ENCODE assay signal across 9 mouse cellular contexts in the genomic region with DNA sequence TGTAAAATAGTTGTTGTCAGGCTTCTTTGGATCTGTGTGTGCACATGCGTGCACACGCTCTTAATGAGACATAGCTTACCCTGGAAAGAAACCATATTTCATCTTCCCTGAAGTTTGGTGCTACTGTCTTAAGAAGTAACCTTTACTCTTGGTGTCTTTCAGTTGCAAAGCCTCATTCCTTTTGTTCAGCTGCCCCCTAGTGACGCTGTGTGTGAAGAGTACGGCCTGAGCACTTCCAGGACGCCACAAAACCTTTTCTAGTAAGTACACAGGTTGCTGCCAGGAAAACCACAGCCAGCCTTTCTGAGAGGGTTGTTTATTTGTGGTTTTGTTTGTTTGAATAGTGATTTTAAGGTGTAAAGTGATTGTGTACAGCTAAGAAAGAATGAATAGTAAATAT. TPM values are rescaled to one million over a fixed set of nuclear protein-coding genes. Genes with fewer than 3 reads are reported as not detected.
DNase-seq lines count a peak whose midpoint lies in the region; ATAC-seq lines count a peak whose summit lies in the region.
"Had no signal": no experiment of that assay in that cellular context is flagged by ENCODE, and none has a peak within 500 bp of the region (broad histone marks: within the 10 kb centered on the region; RNA-seq: fewer than 3 reads in every experiment).

No protein-coding gene starts in this region.

- WGBS in neural tube, embryonic 11.5 days = 59% methylated on average over 5 of the region's 5 CpGs
- 51% methylated on average over 5 of the region's 5 CpGs for WGBS in intestine, embryonic 15.5 days

- no peak overlapping the region for H3K9ac ChIP-seq in neural tube, embryonic 11.5 days (ENCODE audit: low read length)
- H3K9ac ChIP-seq in intestine, embryonic 15.5 days = no peak overlapping the region

- H3K36me3 ChIP-seq in neural tube, embryonic 11.5 days (ENCODE audit: control insufficient read depth, insufficient read depth, low read length) = peaks cover 6% of the 10 kb centered on the region
- peaks cover 17% of the 10 kb centered on the region; the same call in 1 of the 2 replicates for H3K36me3 ChIP-seq in intestine, embryonic 15.5 days

- no peak overlapping the region for H3K4me3 ChIP-seq in neural tube, embryonic 11.5 days (ENCODE audit: low read depth, low read length)
- no peak overlapping the region for H3K4me3 ChIP-seq in intestine, embryonic 15.5 days (replicated peaks)

- H3K27me3 ChIP-seq in neural tube, embryonic 11.5 days (ENCODE audit: control insufficient read depth, insufficient read depth, low read length) = no peaks in the 10 kb centered on the region
- H3K27me3 ChIP-seq in intestine, embryonic 15.5 days (replicated peaks) = no peaks in the 10 kb centered on the region

- ATAC-seq in neural tube, embryonic 11.5 days (ENCODE audit: insufficient read depth, low FRiP score, low TSS enrichment) = no peak
- ATAC-seq in intestine, embryonic 15.5 days = peak; percentile 61; the same call in 1 of the 2 replicates
- ATAC-seq in megakaryocyte-erythroid progenitor cell, adult 5-6 weeks (replicated peaks; ENCODE audit: low FRiP score, low TSS enrichment, poor library complexity, severe bottlenecking) = peak; percentile 81; the same call in 1 of the 2 replicates

- H3K4me1 ChIP-seq in neural tube, embryonic 11.5 days (ENCODE audit: control insufficient read depth, insufficient read depth, low read length) = no peaks in the 10 kb centered on the region
- H3K4me1 ChIP-seq in intestine, embryonic 15.5 days (replicated peaks) = no peaks in the 10 kb centered on the region

- H3K9me3 ChIP-seq in neural tube, embryonic 11.5 days (ENCODE audit: control insufficient read depth, low read length) = no peaks in the 10 kb centered on the region
- H3K9me3 ChIP-seq in intestine, embryonic 15.5 days = no peaks in the 10 kb centered on the region

- peak; percentile 55 to 86 for DNase-seq in adrenal gland, adult (ENCODE audit: inconsistent age in 2 of 2, low spot score in 1 of 2)
- no peak for DNase-seq in adrenal gland, postnatal 4 days (ENCODE audit: low spot score in 2 of 2)
- peak; percentile 42 for DNase-seq in neural tube, embryonic 11.5 days (ENCODE audit: low spot score)
- no peak for DNase-seq in neural tube, embryonic 10.5 days (ENCODE audit: extremely low spot score, low spot score)
- DNase-seq in embryo, embryonic 10.5 days (ENCODE audit: low spot score) = peak; percentile 72
- no peak for DNase-seq in right cerebral cortex, adult 18-20 months

- no peak overlapping the region for H3K4me2 ChIP-seq in neural tube, embryonic 11.5 days (ENCODE audit: low read depth)
- H3K4me2 ChIP-seq in intestine, embryonic 15.5 days (replicated peaks) = no peak overlapping the region

- H3K27ac ChIP-seq in neural tube, embryonic 11.5 days (ENCODE audit: low read depth, low read length) = no peak overlapping the region
- no peak overlapping the region for H3K27ac ChIP-seq in intestine, embryonic 15.5 days

RNA-seq across cellular contexts. Expression of gene Pms2, which starts 7.7 kb away (rescaled TPM):
- total RNA-seq in adrenal gland, postnatal 4 days (2021) = 10 to 100 TPM; 21.3 to 21.8 TPM
- 29.1 and 32.0 TPM in 2 replicates for polyA plus RNA-seq in neural tube, embryonic 11.5 days (2014; fragmentation: Nextera tagmentation; extraction: Ambion mirVana)
- polyA plus RNA-seq in intestine, embryonic 15.5 days (2015; fragmentation: Nextera tagmentation; extraction: Ambion mirVana) = 21.1 and 21.5 TPM in 2 replicates
- 20.5 and 35.7 TPM in 2 replicates for total RNA-seq in megakaryocyte-erythroid progenitor cell, adult 5-6 weeks (2014; fragmentation: Nextera tagmentation)
- 39.9 and 41.4 TPM in 2 replicates for total RNA-seq in megakaryocyte-erythroid progenitor cell, adult 5-6 weeks (2017)

RNA-seq across cellular contexts. Expression of gene Aimp2, which starts 7.8 kb away (rescaled TPM):
- 10 to 100 TPM; 36.1 to 39.7 TPM for total RNA-seq in adrenal gland, postnatal 4 days (2021)
- 98.2 and 110 TPM in 2 replicates for polyA plus RNA-seq in neural tube, embryonic 11.5 days (2014; fragmentation: Nextera tagmentation; extraction: Ambion mirVana)
- 120 and 125 TPM in 2 replicates for polyA plus RNA-seq in intestine, embryonic 15.5 days (2015; fragmentation: Nextera tagmentation; extraction: Ambion mirVana)
- total RNA-seq in megakaryocyte-erythroid progenitor cell, adult 5-6 weeks (2014; fragmentation: Nextera tagmentation) = 81.7 and 111 TPM in 2 replicates
- total RNA-seq in megakaryocyte-erythroid progenitor cell, adult 5-6 weeks (2017) = 96.0 and 132 TPM in 2 replicates

RNA-seq across cellular contexts. Expression of gene Gm42421, which starts 10.6 kb away (rescaled TPM):
- total RNA-seq in adrenal gland, postnatal 4 days (2021) = under 1 TPM; 0.79 to 0.98 TPM
- polyA plus RNA-seq in neural tube, embryonic 11.5 days (2014; fragmentation: Nextera tagmentation; extraction: Ambion mirVana) = 0.85 and 1.4 TPM in 2 replicates
- 0.68 TPM in 1 of 2 replicates, not detected in the other for polyA plus RNA-seq in intestine, embryonic 15.5 days (2015; fragmentation: Nextera tagmentation; extraction: Ambion mirVana)
- not detected in 2 replicates for total RNA-seq in megakaryocyte-erythroid progenitor cell, adult 5-6 weeks (2014; fragmentation: Nextera tagmentation)
- total RNA-seq in megakaryocyte-erythroid progenitor cell, adult 5-6 weeks (2017) = not detected in 2 replicates

RNA-seq across cellular contexts. Expression of gene Rsph10b, which starts 15.4 kb away (rescaled TPM):
- 1 to 10 TPM; 1.6 to 3.4 TPM for total RNA-seq in adrenal gland, postnatal 4 days (2021)
- 0.96 and 1.0 TPM in 2 replicates for polyA plus RNA-seq in neural tube, embryonic 11.5 days (2014; fragmentation: Nextera tagmentation; extraction: Ambion mirVana)
- 0.20 and 0.39 TPM in 2 replicates for polyA plus RNA-seq in intestine, embryonic 15.5 days (2015; fragmentation: Nextera tagmentation; extraction: Ambion mirVana)
- total RNA-seq in megakaryocyte-erythroid progenitor cell, adult 5-6 weeks (2014; fragmentation: Nextera tagmentation) = 0.98 and 1.8 TPM in 2 replicates
- not detected in 2 replicates for total RNA-seq in megakaryocyte-erythroid progenitor cell, adult 5-6 weeks (2017)

RNA-seq across cellular contexts. Expression of gene Ankrd61, which starts 19.9 kb away (rescaled TPM):
- total RNA-seq in adrenal gland, postnatal 4 days (2021) = under 1 TPM; 0.20 to 0.28 TPM
- polyA plus RNA-seq in neural tube, embryonic 11.5 days (2014; fragmentation: Nextera tagmentation; extraction: Ambion mirVana) = 0.23 and 0.31 TPM in 2 replicates
- 0.21 TPM in 1 of 2 replicates, not detected in the other for polyA plus RNA-seq in intestine, embryonic 15.5 days (2015; fragmentation: Nextera tagmentation; extraction: Ambion mirVana)
- total RNA-seq in megakaryocyte-erythroid progenitor cell, adult 5-6 weeks (2014; fragmentation: Nextera tagmentation) = 1.6 TPM in 1 of 2 replicates, not detected in the other
- total RNA-seq in megakaryocyte-erythroid progenitor cell, adult 5-6 weeks (2017) = not detected in 2 replicates
- total RNA-seq: layer of hippocampus, adult 18-20 months had no signal

Comparison
In these comparisons a context has a peak if more than half of its experiments do, and no peak if none do; other contexts are left out.
1. DNase-seq: peak in adrenal gland, adult (2 of 2), neural tube, embryonic 11.5 days (single experiment) and embryo, embryonic 10.5 days (single experiment); none in adrenal gland, postnatal 4 days (0 of 2), neural tube, embryonic 10.5 days (single experiment) and right cerebral cortex, adult 18-20 months (single experiment).